Mouse (Mus musculus) gonadal fat pad, adult 2 months (tissue): ENCODE data around the gene Gm10181. TPM values are rescaled to one million over a fixed set of nuclear protein-coding genes. Genes with fewer than 3 reads are reported as not detected.
"Not testable (repeated sequence)": the region's sequence is repeated elsewhere in the genome, so short reads cannot be mapped to it uniquely, and the experiment has no call there.

Experiments used
- DNase-seq: peaks from one replicate; pipeline ENCODE4 v3.0.0-alpha.2; 2012; ENCODE audit warnings: low read depth
- polyA plus RNA-seq: library from polyadenylated mRNA; depleted of rRNA; stranded (reverse); fragments of >200 nt; gene quantifications from 2 replicates; pipeline ENCODE4 v1.2.3, GENCODE M21; 2012; rRNA removed

Gm10181 gene
- polyA plus RNA-seq = not detected in 2 replicates

DNA sequence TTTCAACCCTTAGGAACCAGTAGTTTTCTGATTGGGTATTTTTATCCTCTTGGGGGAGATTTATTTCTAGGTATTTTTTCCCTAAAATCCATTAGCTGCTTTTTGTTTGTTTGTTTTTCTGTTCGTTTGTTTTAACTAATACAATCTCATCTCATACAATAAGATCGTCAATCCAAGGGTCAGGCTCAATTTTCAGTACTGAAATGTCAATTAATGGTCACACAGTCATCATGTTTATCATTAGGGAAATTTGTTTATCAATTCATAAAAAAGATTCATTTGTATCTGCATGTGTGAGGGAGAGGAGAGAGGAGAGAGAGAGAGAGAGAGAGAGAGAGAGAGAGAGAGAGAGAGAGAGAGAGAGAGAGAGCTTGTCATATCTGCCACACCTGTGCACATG, at the start of gene Gm10181:
TSS of gene Gm10181 (plus strand) at position 301 of the 400 bp plus-strand sequence.
- no peak for DNase-seq

DNA sequence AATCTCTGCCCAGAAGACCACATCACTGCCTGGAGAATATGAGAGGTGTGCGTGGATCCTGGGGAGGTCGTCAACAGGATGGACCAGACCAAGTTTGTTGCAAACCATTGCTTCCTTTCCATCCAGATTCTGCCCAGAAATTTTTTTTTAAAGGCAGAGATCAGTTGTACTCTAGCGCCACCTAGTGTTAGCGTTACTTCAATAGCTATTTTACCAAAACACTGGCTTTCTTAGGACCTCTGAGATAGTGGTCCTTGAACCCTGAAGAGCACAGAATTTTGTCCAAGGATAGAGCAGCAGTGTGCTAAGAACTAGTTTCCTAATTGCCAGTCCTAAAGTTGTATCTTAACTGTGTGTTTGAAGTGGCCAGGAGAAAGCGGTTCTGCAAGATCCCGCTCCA, 47.6 kb upstream of the Gm10181 start:
- no peak for DNase-seq

DNA sequence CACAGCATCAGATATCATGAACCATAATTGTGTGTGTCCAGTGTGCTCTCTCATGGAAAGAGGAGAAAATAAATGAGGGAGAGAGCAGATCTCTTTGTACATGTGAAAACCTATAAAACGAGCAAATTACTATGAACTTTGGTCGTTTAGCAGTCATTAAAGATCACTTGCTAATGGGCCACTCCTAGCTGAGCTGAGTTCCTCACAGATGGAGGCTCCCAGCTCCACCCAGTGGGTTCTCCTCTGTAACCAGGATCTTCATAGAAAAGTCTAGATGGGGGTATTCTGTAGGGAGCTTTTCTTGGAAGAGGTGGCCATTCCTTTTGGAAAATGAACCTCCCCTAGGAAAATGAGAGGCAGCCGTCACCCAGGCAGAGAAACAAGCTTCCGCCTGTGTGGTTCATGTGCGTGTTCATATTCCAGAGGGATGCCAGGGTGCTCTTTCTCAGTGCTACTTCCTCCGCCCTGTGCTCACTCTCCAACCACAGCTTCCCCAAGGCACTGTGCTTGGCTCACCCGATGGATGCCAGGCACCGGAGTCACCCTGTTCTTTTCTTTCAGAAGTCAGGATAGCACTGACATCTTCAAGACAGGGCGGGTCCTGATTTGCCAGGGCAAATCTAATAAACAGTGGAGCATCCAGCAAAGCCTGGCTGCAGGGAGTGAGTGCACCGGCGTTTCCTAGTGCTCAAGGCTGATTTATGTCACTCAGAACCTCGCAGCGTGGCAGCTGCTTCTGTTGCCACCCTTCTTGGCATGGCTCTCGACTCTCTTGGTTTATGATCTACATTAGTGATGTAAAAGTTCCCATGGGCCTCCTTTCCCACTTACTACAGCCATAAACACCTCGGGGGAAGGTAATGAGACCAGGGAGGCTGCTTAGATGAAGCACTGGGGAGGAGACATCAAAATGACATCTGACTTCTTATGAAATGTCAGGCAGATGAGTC, 46.8 kb upstream of the Gm10181 start:
- DNase-seq = no peak

DNA sequence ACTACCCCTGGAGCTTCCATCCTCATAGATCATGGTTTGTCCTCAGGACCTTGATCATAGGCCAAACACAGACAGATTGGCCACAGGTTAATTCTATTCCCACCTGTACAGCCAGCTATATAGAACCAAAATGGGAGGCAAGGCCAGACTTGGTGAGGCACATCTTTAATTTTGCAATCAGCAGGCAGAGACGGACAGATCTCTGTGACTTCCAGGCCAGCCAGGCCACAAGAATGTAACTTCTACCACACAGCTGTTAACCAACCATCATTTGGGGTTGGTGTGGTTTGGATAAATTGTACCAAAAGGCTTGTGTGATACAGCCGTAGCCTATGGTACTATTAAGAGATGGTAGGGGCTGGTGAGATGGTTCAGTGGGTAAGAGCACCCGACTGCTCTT, 44.9 kb upstream of the Gm10181 start:
- no peak for DNase-seq

DNA sequence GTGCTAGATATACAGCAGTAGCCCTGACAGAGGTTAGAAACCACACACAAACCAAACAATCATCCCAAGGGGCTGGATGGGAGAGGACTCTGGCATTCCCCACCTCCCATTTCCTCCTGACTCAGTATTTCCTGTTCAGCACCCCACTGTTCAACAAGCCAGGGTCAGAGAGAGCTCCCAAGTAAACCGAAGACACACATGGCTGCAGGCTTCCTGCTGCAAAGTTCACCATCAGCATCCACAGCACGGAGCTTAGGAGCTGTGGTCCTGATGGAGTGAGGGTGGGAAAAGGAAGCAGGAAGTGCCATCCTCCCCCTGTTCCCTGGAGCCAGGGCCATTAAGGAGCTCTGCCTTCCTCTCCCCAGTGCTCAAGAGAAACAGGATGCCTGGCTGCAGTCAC, 40.9 kb upstream of the Gm10181 start:
- no peak for DNase-seq

DNA sequence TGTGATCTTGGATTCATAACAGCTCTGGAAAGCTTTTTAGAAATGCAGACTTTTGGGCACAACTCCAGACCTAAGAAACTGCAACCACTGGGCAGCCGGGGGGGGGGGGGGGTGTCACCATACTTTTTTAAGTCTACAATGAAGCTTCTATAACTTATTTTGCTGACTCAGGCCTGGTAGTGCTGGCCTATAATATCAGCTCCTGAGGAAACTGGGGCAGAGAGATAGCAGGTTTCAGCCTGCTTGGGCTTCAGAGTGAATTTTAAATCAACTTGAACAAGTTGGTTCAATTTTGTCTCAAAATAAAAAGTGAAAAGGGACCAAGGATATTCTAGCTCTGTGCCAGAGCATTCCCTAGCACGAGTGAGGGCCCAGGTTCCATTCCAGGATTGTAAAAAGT, 40.3 kb upstream of the Gm10181 start:
- DNase-seq = no peak

DNA sequence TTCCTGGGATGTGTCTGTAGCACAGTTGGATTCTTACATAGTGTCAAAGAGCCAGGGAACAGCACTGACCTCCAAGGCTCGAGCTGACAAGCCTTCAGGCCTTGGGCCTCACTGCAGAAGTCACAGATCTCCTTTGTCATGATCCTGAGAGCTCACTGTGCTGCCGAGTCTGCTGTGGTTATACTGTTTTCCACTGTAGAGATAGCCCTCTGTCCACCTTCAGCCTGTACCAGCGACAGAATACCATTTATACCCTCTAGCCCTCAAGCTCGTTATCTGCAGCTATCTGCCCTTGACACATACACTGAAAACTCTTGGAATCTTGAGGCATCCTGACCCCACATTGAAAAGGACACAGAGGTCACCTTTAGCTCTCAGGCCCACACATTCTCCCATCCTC, 37.3 kb upstream of the Gm10181 start:
- no peak for DNase-seq

DNA sequence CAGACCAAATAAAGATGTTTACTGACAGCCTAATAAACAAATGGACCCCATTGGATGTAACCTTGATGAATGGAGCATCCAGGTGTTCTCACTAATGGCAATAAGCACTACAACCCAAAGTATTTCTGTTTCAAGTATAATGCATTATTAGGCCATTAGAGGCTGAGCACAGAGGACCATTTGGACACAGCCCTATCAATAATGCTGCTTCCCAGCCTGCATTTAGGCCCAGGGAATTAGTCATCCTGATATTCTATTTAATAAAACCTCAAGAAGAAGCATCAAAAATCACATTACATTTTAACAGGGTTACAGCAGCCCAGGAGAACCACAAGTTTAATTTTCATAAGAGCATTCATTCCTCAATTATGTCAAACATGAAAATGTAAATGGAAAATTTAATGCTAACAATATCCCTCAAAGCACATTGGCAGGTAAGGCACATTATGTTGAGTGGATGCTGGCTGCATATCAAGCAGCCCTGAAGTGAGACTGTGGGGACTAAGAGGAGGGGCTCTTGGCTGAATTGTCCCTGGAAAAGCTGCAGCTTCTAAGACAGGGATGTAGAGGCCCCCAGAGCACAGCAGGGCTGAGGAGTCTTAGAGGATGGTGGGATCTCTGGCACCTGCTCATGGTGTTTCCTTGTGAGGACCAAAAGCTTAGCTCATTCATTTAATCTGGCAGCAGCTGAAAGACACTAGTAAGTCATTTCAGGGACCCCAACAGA, 33.4 kb upstream of the Gm10181 start:
- no peak for DNase-seq

DNA sequence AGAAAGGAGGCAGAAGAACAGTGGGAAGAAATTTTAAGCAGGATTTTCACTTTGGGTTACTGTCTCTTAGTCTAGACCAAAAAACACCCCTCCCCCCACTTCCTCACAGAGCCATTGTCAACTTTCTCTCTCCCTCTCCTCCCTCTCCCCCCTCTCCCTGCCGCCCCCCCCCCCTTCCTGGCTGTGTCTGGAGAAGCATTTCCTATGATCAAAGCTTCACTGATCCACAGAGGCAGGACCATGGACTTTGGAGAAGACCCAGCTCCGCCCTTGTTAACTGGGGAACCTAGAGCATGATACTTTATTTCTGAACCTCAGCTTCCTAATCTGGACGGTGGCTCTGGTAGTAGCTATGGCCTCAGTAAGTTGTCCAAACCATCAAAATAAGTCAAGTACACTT, 30.5 kb upstream of the Gm10181 start:
- no peak for DNase-seq

DNA sequence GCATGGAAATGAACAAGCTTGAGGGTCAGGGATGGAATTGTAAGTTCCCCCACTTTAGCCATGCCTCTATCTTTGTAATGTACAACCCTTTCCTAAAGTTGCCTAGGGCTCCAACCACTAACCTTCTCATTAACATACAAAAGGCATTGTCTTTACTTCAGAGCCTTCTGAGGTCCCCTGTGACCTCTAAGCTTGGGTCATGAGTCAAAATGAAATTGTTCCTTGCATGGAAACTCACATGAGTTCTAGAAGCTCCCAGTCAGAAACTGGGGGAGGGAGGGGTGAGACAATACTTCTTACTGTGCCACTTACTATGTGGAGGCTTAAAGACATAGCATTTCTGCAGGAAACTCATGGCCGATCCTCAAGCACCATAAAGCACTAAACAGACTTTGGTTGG, 16.6 kb upstream of the Gm10181 start:
- no peak for DNase-seq

DNA sequence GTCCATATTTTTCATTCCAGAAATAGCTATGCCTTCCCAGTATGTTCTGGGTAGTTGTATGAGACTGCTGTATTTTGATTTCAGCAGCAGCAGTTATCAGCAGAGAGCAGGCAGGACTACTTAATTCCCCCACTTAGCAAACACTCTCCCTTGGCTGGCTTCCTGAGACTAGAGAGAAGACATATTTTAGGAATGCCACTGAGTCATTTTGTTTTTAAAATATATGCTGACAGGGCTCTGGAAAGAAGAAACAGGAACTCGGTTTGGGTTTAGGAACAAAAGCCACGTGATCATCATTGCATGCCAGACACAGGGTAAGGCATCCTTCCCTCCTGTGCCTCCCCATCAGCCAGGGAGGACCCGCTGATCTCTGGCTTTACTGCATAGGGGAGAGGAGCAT, 13.2 kb upstream of the Gm10181 start:
- DNase-seq = no peak

DNA sequence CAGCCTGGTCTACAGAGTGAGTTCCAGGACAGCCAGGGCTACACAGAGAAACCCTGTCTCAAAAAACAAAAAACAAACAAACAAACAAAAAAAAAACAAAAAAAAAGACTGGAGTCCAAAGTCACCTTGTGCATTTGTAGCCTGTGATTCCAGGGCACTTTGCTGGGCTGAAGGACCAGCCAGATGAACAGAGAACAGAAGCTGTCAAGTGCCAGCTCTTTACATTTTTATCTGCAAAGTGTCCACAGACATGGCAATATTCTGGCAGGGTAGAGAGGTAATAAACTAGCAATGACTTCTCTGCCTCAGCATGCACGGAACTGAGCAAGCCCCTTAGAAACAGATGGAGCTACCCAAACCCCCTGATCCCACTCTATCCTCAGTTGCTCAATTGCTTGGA, 12.7 kb upstream of the Gm10181 start:
- no peak for DNase-seq

DNA sequence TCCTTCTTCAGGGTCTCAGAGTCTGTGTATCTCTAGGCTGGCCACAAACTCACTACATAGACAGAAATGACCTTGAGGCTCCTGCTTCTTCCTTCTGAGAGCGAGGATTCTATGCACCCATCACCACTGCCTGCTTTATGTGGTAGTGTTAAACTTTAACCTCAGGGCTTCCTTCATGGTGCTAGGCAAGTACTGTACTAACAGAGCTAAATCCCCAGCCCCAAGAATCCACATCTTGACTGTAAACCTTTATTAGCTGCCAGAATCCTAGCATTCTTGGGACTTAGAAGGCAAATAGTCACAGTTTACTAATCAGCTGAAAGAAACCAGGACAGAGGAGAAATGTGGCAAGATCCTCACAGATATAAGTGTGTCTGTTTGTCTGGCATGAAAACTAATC, 1.6 kb downstream of the Gm10181 start:
- DNase-seq = no peak

DNA sequence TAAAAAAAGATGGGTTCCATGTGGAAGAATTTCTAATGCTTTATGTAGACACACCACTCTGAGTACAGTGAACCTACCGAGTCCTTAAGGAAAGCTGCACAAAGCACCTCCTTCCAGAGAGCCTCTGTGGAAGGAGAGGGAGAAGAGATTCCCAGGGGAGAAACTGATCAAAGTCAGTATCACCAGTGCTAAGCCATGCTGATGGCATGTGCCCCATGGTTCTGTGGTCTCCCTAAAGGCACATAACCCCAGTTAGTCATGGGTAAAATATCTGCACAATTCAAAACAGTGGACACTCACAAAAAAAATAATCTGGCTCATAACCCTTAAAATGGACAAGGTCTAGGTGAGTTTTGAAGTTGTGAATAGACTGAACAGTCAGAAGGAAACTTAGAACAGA, 13.7 kb downstream of the Gm10181 start:
- no peak for DNase-seq

DNA sequence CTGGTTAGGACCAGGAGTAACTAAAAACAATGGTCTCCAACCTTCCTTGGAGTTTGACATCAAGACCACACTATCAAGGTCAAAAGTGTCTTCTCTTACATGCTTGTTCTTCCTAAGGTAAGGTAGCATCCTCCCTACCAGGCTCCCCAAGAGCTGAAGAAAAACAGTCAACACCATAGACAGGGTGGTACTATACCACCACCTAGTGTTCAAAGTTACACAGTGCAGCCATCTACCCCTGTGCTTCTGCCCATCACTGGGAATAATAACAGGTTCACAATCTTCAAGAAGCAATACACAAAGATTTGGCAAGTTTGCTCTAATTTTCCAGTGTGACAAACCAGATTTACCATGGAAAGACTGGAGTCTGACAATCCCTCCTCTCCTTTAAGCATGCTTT, 15.4 kb downstream of the Gm10181 start:
- no peak for DNase-seq

DNA sequence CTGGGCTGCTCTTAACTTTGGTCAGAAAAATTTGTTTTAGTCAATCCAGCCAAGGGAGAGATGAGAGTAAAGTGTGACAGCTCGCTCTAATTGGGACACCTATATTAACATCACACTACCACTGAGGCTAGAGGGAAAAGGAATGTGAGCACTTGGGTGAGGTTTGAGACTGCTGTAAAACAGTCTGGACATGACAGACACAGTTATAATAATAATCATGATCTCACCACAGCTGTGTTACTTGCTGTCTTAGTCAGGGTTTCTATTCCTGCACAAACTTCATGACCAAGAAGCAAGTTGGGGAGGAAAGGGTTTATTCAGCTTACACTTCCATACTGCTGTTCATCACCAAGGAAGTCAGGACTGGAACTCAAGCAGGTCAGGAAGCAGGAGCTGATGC, 34.4 kb downstream of the Gm10181 start:
- not testable (repeated sequence) for DNase-seq

DNA sequence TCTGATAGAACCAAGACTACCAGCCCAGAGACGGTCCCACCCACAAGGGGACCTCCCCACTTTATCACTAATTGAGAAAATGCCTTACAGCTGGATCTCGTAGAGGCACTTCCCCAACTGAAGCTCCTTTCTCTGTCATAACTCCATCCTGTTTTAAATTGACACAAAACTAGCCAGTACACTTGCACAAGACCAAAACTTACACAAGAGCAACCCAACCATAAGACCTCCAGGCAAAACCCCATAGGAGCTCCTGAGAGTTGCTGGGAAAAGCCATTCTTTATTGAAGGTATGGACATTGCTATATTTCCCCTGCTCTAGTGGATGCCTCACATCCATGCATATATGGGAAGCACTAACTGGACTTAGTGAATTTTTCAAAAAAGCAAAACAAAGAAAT, 34.8 kb downstream of the Gm10181 start:
- no peak for DNase-seq

DNA sequence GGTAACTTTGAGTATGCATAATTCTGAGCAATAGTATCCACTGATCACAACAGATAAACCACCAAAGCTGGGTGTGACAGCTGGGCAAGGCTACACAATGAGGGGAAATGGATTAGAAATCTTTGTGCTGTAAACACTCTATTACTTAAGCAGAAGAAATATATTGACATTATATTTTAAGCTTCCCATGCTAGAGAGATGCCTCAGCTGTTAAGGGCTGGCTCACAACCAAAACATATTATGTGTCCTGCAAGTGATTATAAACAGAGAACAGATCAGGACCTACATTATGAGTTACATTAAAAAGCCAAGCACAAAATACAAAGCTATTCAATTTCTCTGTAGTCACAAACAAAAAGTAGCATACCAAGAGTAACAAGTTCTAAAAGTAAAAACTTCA, 43.0 kb downstream of the Gm10181 start:
- no peak for DNase-seq

DNA sequence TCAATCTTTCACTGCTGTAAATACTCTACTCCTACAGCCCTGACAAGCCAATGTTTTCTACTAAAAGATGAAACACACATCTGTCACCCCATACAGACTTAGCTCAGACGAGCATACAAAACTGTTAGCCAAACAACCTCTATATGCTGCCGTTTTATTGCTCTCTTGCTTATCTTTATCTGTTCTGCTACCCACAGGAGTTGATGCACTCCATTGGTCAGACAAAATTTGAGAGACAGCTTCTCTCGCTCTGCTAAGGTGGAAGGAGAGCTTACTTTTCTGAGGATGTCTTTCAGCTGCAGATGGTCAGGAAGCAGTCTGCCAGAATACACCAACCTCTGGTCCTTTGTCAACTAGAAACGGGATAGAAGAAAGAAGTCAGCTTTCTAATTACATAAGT, 43.7 kb downstream of the Gm10181 start:
- DNase-seq = no peak

DNA sequence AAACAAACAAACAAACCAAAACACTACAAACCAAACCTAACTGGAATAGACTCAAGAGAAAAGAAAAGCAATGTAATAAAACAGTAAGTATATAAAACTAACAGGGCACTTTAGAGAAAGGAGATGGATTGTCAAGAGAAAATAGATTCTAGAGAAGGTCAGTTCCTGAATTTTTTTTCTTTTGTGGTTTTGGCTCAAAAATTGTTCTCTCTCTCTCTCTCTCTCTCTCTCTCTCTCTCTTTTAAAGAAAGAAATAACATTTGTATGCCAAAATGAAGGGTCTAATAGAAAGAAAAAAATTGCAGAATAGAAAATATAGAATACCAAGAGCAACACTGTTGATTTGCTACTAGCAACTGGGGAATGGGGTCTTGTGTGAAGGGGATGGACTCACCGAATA, 49.7 kb downstream of the Gm10181 start:
- DNase-seq = no peak
